Mouse (Mus musculus): ENCODE measurements at regions not wholly inside any gene's neighbourhood (a gene's known extent, or its start where the extent isn't known, plus 50 kb on each side); places are given as distances from the start of the nearest gene placed in this dataset.

DNA sequence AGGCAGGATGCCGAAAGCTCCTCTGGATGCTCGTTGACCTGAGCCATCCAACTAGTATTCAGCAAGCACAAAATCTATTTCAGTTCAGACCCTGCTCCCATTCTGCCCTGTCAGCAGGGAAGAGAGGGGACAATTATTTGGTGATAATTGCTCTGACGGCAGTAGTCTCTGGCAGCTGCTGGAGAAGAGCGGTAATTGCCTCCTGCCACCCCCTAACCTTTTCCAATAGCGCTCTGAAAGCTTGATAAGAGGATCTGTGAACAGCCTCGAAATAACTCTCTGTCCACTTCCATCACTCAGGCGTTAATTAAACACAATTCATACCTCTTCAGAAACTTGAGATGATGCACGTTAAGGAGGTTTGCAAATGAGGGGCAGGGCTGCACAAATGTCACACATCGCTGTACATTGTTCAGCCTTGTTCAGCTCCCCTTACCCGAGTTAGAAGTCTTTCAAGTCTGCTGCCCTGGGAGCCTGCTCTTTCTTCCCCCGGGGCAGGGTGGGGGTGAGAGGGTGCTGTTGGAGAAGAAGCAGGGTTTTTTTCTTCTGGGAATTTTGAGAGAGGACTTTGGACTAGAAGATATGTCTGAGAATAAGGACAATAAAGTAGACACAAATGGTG, 182.2 kb upstream of the Map3k1 start:
- Histone ChIP-seq H3K36me3 (ENCODE audit: control insufficient read depth, insufficient read depth, low read length) (no peaks in the 10 kb centered on the region), H3K27me3 (ENCODE audit: control insufficient read depth, insufficient read depth, low read length) (no peaks in the 10 kb centered on the region), H3K27ac (ENCODE audit: insufficient read depth, low read length) (no peak overlapping the region), H3K4me1 (ENCODE audit: control insufficient read depth, insufficient read depth, insufficient read length) (peaks cover 4% of the 10 kb centered on the region; the same call in 1 of the 2 replicates), H3K4me3 (ENCODE audit: extremely low read depth, insufficient read depth, insufficient read length) (no peak overlapping the region)
- WGBS, result 64% methylated on average over 11 of the region's 11 CpGs
- TF ChIP-seq POLR2A (IDR thresholded peaks at IDR 0.05; ENCODE audit: low read depth, low read length), result no peak
- TF ChIP-seq CTCF (IDR thresholded peaks at IDR 0.05; ENCODE audit: extremely low read depth, insufficient read depth, insufficient read length, insufficient replicate concordance), result no peak
- no peak for DNase-seq (ENCODE audit: low read depth in 1 of 2, low spot score in 2 of 2)

GRCm38 (mm10) chr13:111992075-111992847, 183.5 kb upstream of the Map3k1 start:
- Histone ChIP-seq H3K27me3 (ENCODE audit: control insufficient read depth, insufficient read depth, low read length) (no peaks in the 10 kb centered on the region), H3K36me3 (ENCODE audit: control insufficient read depth, insufficient read depth, low read length) (no peaks in the 10 kb centered on the region), H3K27ac (ENCODE audit: insufficient read depth, low read length) (no peak overlapping the region), H3K4me1 (ENCODE audit: control insufficient read depth, insufficient read depth, insufficient read length) (peaks cover 4% of the 10 kb centered on the region; the same call in 1 of the 2 replicates), H3K4me3 (ENCODE audit: extremely low read depth, insufficient read depth, insufficient read length) (no peak overlapping the region)
- TF ChIP-seq POLR2A (IDR thresholded peaks at IDR 0.05; ENCODE audit: low read depth, low read length) (no peak), CTCF (IDR thresholded peaks at IDR 0.05; ENCODE audit: extremely low read depth, insufficient read depth, insufficient read length, insufficient replicate concordance) (no peak)
- DNase-seq (ENCODE audit: low read depth in 1 of 2, low spot score in 2 of 2), result no peak
- 93% methylated on average over 9 of the region's 9 CpGs for WGBS

DNA sequence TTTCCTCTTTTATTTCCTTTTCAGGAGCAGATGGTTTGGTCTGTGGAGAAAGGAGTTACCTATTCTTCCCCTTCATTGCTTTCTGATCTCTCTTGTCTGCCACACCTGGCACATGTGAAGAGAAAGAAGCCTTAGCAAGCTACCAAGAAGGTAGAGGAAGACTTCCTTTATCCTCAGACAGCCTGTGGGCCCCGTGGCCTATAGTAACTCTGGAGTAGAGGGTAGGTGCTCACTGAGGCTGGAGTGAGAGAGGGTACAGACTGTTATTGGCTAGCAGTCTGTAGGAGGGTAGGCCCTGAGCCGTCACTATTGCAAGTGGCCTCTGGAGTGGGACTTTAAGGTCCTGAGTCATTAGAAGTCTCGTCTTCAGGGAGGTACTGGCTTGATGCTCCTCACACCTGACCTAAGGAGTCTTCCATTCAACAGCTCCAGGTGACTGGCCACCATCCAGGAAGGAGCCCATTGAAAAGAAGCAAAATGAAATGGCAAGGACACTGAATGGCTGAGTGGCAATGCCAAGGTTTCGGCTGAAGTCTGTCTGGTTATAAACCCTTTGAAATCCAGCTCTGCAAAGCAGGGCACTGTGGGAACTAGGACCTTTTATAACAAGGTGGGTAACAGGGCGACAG, 186.2 kb upstream of the Map3k1 start:
- no peak for DNase-seq (ENCODE audit: low read depth in 1 of 2, low spot score in 2 of 2)
- no peak overlapping the region for H3K4me3 ChIP-seq (ENCODE audit: extremely low read depth, insufficient read depth, insufficient read length)
- H3K36me3 ChIP-seq (ENCODE audit: control insufficient read depth, insufficient read depth, low read length), result no peaks in the 10 kb centered on the region
- 83% methylated on average over 5 of the region's 5 CpGs for WGBS
- no peaks in the 10 kb centered on the region for H3K27me3 ChIP-seq (ENCODE audit: control insufficient read depth, insufficient read depth, low read length)
- no peak for TF ChIP-seq POLR2A (IDR thresholded peaks at IDR 0.05; ENCODE audit: low read depth, low read length)
- no peak for TF ChIP-seq CTCF (IDR thresholded peaks at IDR 0.05; ENCODE audit: extremely low read depth, insufficient read depth, insufficient read length, insufficient replicate concordance)
- H3K4me1 ChIP-seq (ENCODE audit: control insufficient read depth, insufficient read depth, insufficient read length), result peaks cover 6% of the 10 kb centered on the region; the same call in 1 of the 2 replicates
- H3K27ac ChIP-seq (ENCODE audit: insufficient read depth, low read length), result no peak overlapping the region

DNA sequence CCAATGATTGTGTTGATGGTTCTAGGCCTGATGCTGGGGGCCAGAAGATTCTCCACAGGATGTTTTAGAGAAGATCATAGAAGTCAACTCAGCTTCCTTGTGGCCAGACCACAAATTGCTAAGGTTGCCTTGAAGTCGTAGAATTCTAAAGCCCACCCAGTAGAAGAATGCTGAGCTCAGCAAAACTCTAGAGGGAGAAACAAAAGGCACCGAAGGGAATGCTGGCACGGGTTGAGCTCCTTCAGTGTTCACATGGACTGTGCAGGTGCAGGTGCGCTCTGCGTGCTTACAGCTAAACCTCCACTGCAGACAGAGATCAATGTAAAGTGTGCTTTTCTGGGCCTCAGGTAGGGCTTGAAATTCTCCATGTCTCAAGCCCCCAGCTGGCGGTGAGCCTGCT, 186.9 kb upstream of the Map3k1 start:
- no peak for DNase-seq (ENCODE audit: low read depth in 1 of 2, low spot score in 2 of 2)
- H3K36me3 ChIP-seq (ENCODE audit: control insufficient read depth, insufficient read depth, low read length), result no peaks in the 10 kb centered on the region
- H3K27me3 ChIP-seq (ENCODE audit: control insufficient read depth, insufficient read depth, low read length), result no peaks in the 10 kb centered on the region
- WGBS, result 79% methylated on average over 6 of the region's 6 CpGs
- H3K4me3 ChIP-seq (ENCODE audit: extremely low read depth, insufficient read depth, insufficient read length), result no peak overlapping the region
- no peak overlapping the region for H3K27ac ChIP-seq (ENCODE audit: insufficient read depth, low read length)
- TF ChIP-seq POLR2A (IDR thresholded peaks at IDR 0.05; ENCODE audit: low read depth, low read length), result no peak
- TF ChIP-seq CTCF (IDR thresholded peaks at IDR 0.05; ENCODE audit: extremely low read depth, insufficient read depth, insufficient read length, insufficient replicate concordance), result no peak
- H3K4me1 ChIP-seq (ENCODE audit: control insufficient read depth, insufficient read depth, insufficient read length), result peaks cover 10% of the 10 kb centered on the region; the same call in 1 of the 2 replicates

DNA sequence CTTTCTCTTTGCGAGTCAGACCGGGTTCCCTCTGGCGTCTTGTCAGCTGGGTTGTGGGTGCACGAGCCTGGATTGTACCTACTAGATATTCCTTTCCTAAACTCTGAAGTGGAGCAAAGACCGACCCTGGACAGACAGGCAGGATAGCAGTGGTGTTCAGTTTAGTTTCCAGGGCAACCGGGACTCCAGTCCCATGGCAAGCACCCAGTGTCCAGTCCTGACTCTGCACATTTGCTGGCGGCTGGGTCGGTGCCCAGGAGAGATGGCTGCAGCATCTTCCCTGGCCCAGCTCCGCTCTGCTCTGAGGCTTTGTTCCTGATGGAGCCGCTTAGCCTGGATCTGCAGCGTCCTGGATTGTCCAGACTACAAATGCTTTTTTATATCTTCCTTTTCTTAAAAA, 188.1 kb upstream of the Map3k1 start:
- 75% methylated on average over 11 of the region's 11 CpGs for WGBS
- H3K27ac ChIP-seq (ENCODE audit: insufficient read depth, low read length), result no peak overlapping the region
- no peak for TF ChIP-seq POLR2A (IDR thresholded peaks at IDR 0.05; ENCODE audit: low read depth, low read length)
- no peak for TF ChIP-seq CTCF (IDR thresholded peaks at IDR 0.05; ENCODE audit: extremely low read depth, insufficient read depth, insufficient read length, insufficient replicate concordance)
- H3K36me3 ChIP-seq (ENCODE audit: control insufficient read depth, insufficient read depth, low read length), result no peaks in the 10 kb centered on the region
- DNase-seq (ENCODE audit: low read depth in 1 of 2, low spot score in 2 of 2), result no peak
- no peaks in the 10 kb centered on the region for H3K27me3 ChIP-seq (ENCODE audit: control insufficient read depth, insufficient read depth, low read length)
- H3K4me3 ChIP-seq (ENCODE audit: extremely low read depth, insufficient read depth, insufficient read length), result no peak overlapping the region
- H3K4me1 ChIP-seq (ENCODE audit: control insufficient read depth, insufficient read depth, insufficient read length), result peaks cover 14% of the 10 kb centered on the region; the same call in 1 of the 2 replicates

DNA sequence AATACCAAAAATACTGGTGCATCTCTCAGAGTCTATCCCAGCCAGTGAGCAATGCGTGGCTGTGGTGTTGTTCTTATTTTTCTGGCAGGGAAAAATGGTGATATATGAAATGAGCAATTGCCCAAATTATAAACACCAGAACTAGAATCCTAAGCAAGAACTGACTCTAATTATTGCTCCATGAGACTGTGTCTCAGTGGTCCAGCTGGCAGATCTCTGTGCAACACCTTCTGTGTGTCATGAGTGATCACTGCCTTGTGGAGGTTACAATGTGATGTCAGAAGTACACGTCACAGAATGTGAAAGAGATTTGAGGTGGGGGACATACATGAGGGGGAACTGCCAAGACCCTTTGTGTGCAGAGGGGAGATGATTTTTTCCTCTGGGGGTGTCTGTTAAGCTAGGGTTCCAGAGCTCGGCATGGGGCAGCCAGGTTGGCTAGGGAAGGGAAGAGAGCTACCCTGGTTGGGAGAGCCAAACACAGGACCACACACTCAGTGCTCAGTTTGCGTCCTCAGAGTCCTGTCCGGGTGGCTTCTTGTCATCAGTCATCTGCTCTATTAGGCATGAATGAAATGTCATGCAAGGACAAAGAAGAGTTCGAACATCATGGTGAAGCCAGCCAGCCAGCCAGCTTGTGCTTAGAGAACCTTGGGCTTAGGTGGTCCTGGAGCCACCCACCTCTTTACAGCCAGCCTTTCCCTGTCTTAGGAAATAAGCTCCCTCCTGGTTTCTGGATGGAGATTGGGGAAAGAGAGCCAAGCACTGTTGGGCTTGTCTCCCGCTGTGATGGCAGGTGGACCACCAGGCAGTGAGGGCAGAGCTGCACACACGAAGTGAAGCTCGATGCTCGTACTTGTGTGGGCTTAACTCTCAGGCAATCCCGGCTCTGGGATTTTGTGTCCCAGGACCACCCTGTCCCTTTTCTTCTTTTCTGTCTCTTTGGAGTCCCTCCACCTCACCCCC, 189.5 kb upstream of the Map3k1 start:
- H3K36me3 ChIP-seq (ENCODE audit: control insufficient read depth, insufficient read depth, low read length), result no peaks in the 10 kb centered on the region
- no peaks in the 10 kb centered on the region for H3K27me3 ChIP-seq (ENCODE audit: control insufficient read depth, insufficient read depth, low read length)
- no peak for DNase-seq (ENCODE audit: low read depth in 1 of 2, low spot score in 2 of 2)
- WGBS, result 94% methylated on average over 11 of the region's 11 CpGs
- TF ChIP-seq CTCF (IDR thresholded peaks at IDR 0.05; ENCODE audit: extremely low read depth, insufficient read depth, insufficient read length, insufficient replicate concordance) (no peak), POLR2A (IDR thresholded peaks at IDR 0.05; ENCODE audit: low read depth, low read length) (no peak)
- H3K27ac ChIP-seq (ENCODE audit: insufficient read depth, low read length), result no peak overlapping the region
- peaks cover 27% of the 10 kb centered on the region for H3K4me1 ChIP-seq (ENCODE audit: control insufficient read depth, insufficient read depth, insufficient read length)
- H3K4me3 ChIP-seq (ENCODE audit: extremely low read depth, insufficient read depth, insufficient read length), result no peak overlapping the region

Measured in spleen, adult 2 months (tissue).